Mouse (Mus musculus) lung, adult 2 months (tissue): ENCODE results near the gene Usp29.

Source experiments
- CTCF ChIP-seq: fragments of 200-500 bp; IDR thresholded peaks from 2 replicates; pipeline ENCODE4 v1.5.1; 2011; ENCODE audit warnings: mild to moderate bottlenecking, low read length, control low read depth; ENCODE audit not compliant: insufficient read depth
- POLR2A ChIP-seq: fragments of 200-500 bp; IDR thresholded peaks from 2 replicates; pipeline ENCODE4 v1.6.1; 2011; ENCODE audit warnings: low read depth, mild to moderate bottlenecking, control low read depth, low read length, borderline replicate concordance; ENCODE audit errors: extremely low read depth

DNA sequence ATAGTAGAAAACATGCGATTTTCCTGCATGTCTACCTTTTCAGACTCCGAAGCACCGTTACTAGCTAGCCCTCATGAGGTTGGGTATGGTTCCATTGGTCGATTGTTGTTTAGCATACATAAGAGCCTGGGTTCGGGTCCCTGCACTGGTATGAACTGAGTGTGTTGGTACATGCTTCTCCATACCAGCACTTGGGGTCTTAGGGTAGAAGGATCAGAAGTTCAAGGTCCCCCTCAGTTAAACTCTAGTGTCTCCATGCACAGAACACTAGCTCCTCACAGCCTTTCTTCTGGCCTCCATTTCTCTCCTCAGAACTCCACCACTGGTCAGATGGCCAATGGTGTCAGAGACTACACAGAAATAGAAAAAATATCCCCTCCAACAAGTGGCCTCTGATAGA is 159.5 kb downstream of the Usp29 start:
- no peak for TF ChIP-seq POLR2A
- no peak for TF ChIP-seq CTCF
